Mouse (Mus musculus): ENCODE measurements around the gene Akap10. TPM values are rescaled to one million over a fixed set of nuclear protein-coding genes. Genes with fewer than 3 reads are reported as not detected.

Akap10 gene
- total RNA-seq, 2 experiments from 2014 or later, result 14.1 to 14.5 TPM

DNA sequence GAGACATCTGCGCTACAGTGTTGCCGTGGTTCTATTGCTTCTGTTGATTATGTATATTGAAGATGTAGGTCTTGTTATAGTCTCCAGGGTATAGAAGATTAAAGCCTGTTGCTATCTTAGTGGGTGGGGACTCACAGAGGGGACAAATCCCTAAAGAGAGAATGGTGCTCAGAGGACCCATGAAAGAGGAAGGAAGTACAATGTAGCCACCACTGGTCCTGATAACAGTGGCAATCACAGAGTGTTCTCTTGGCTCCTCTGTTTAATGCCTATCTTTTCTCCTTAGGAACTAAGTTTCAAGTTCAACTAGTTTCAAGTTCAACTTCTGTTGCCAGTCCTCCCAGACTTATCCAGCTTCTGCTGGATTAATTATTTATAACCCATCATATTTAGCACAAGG lies 12.9 kb upstream of the Akap10 start:
- intact Hi-C loops (cut with DNase I), result no loop called here
- DNase-seq (ENCODE audit: low spot score), result no peak

DNA sequence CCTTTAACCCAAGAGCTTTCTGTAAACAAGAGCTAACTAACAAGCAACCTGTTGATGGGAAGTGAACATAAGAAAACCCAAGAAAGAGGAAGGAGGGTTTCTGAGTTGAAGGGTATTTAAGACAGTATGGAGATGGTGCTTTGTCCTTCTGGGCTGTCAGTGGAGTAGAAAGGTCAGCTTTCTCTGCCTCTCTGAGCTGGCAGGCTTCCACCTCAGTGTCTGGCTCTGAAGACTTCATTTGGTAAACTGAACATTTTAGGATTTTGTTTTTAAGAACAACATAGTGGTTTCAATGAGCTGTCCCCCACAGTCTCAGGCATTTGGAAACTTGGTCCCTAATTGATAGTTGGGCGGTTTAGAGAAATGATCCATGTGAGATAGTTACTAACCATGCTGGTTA lies 7.7 kb upstream of the Akap10 start:
- intact Hi-C loops (cut with DNase I), result loop anchor here (10.0 kb wide), 1 partner anchor 617 kb away; the partner anchor contains the start of gene Ubb
- no peak for DNase-seq (ENCODE audit: low spot score)

GRCm38 (mm10) chr11:61930640-61931586 lies 861 bp upstream of the Akap10 start:
- no peak for DNase-seq (ENCODE audit: low spot score)
- intact Hi-C loops (cut with DNase I), result loop anchor here (10.0 kb wide), 1 partner anchor 624 kb away; the partner anchor contains the start of gene Ubb

DNA sequence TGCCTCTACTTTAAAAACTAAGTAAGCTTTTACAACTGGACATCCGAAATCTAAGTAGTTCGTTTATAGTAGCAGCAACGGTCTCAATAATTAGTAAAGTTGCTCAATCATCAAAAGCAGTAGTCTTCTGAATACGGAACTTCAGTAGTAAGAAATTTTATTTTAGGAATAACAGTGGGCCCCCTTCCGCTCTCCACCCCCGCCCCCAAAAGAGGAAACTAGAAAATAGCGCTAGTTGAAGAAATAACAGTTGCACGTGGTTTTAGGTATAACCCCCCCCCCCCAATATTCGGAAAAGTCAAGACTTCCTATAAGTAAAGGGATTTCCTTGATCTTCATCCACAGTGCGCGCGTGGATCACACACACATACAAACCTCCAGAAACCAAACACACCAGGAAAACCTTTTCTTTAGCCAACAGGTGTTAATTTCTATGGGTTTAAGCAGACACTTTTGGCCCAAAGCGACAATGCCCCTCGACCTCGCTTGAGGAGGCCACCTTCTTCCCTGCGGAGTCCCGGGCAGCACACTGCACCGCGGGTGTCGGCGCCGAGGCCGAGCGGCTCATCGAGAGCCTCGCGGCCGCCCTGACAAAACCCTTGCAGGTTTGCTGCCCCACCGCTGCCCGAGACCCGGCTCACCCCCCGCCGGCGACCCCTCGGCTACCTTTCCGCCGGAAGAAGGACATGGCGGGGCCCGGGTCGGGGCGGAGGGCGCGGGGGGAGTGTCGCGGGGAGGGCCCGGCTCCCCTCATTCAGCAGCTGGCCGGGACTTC lies 542 bp downstream of the Akap10 start:
- intact Hi-C loops (cut with DNase I), result loop anchor here (10.0 kb wide), 1 partner anchor 625 kb away; the partner anchor contains the start of gene Ubb
- DNase-seq (ENCODE audit: low spot score), result no peak

DNA sequence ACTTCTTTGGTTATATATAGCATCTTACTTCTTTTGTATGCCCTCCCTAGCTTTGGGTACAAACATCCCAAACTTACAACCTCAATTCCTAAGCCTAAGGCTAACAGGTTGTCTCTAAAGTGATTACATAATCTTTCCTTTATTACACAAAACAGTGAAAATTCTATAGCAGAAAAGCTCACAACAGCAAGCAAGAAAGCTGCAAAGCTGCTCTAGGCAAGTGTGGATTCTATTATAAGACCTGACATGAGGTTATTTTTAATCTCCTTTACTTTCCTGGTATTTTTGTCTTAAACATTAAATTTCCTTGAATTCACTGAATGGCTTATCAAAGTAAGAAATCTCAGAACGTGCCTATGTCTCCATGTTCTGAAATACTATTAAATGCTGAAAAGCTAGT lies 6.7 kb downstream of the Akap10 start:
- no peak for DNase-seq (ENCODE audit: low spot score)
- intact Hi-C loops (cut with DNase I), result no loop called here

- no peak for DNase-seq (ENCODE audit: low spot score)
- intact Hi-C loops (cut with DNase I), result no loop called here
Measured at GRCm38 (mm10) chr11:61919702-61920101, 10.3 kb downstream of the Akap10 start.

GRCm38 (mm10) chr11:61908315-61908714 lies 21.7 kb downstream of the Akap10 start:
- intact Hi-C loops (cut with DNase I), result no loop called here
- no peak for DNase-seq (ENCODE audit: low spot score)

DNA sequence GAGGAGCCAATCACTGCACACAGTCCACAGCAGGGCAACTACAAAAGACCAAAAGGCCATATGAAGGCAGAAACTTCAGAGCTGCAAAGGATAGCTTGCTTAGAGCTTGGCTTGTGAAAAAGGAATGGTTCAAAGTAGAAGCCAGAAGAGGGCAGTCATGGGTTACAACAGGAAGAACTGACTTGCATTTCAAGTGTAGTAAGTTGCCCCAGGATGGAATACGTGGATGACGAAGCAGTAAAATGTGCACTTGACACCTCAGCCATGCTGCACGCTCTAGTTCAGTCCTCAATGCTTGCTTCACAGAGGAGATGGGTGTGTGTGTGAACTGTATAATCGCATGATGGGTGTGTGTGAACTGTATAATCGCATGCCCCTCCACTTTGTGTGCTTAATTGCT lies 47.9 kb downstream of the Akap10 start:
- intact Hi-C loops (cut with DNase I), result no loop called here
- no peak for DNase-seq (ENCODE audit: low spot score)

GRCm38 (mm10) chr11:61879921-61880320 lies 50.1 kb downstream of the Akap10 start:
- DNase-seq (ENCODE audit: low spot score), result no peak
- intact Hi-C loops (cut with DNase I), result no loop called here

- DNase-seq (ENCODE audit: low spot score), result no peak
- intact Hi-C loops (cut with DNase I), result no loop called here
Measured at GRCm38 (mm10) chr11:61871881-61872280, 58.2 kb downstream of the Akap10 start.

DNA sequence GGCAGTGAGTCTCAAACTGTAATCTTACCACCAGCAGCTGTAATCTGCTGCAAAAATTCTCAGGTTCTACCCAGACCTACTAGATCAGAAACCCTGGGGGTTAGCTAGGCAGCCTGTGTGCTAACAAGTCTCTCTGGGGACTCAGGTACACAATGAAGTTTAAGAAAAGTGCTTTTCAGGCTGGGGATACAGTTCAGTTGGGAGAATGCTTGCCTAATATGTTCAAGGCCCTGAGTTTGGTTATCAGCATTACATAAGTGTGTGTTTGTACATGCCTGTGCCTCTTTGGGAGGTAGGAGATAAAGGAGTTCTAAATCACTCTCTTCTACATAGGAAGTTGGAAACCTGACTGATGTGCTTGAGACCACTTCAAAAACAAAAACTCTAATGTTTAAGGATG lies 63.2 kb downstream of the Akap10 start:
- intact Hi-C loops (cut with DNase I), result no loop called here

GRCm38 (mm10) chr11:61861781-61862547 lies 68.1 kb downstream of the Akap10 start:
- intact Hi-C loops (cut with DNase I), result no loop called here
- DNase-seq (ENCODE audit: low spot score), result no peak

More for the DNA sequence above, 63.2 kb downstream of the Akap10 start:
- no peak for DNase-seq (ENCODE audit: low spot score)

DNA sequence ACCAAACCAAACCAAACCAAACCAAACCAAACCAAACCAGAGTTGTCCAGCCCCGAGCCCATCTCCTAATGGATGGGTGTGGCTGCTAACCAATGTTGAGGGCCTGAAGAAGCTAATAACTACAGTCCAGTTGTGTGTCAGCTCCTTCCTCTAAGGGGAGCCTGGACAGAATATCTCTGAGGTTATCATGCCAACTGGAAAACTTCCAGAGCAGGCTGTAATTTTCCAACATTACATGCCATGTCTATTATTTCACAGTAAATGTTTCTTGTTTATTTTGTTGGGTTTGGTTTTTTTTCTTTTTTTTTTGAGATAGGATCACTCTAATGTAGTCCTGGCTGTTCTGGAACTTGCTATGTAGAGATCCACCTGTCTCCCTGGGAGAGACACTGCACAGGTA lies 70.7 kb downstream of the Akap10 start:
- no peak for DNase-seq (ENCODE audit: low spot score)
- intact Hi-C loops (cut with DNase I), result no loop called here

GRCm38 (mm10) chr11:61855539-61855938 lies 74.5 kb downstream of the Akap10 start:
- no peak for DNase-seq (ENCODE audit: low spot score)
- intact Hi-C loops (cut with DNase I), result no loop called here

GRCm38 (mm10) chr11:61854988-61855411 lies 75.1 kb downstream of the Akap10 start, which contains the start of gene Ulk2:
TSS of gene Ulk2 (minus strand) at chr11:61855073.
- intact Hi-C loops (cut with DNase I), result no loop called here
- peak; percentile 86 for DNase-seq (ENCODE audit: low spot score)

- intact Hi-C loops (cut with DNase I), result no loop called here
Measured at GRCm38 (mm10) chr11:61854211-61854987, 75.7 kb downstream of the Akap10 start.

GRCm38 (mm10) chr11:61853659-61854058 lies 76.4 kb downstream of the Akap10 start:
- intact Hi-C loops (cut with DNase I), result no loop called here

More at GRCm38 (mm10) chr11:61854211-61854987, 75.7 kb downstream of the Akap10 start:
- peak; percentile 69 for DNase-seq (ENCODE audit: low spot score)

GRCm38 (mm10) chr11:61852916-61853315 lies 77.1 kb downstream of the Akap10 start:
- intact Hi-C loops (cut with DNase I), result no loop called here

More at GRCm38 (mm10) chr11:61853659-61854058, 76.4 kb downstream of the Akap10 start:
- DNase-seq (ENCODE audit: low spot score), result no peak

DNA sequence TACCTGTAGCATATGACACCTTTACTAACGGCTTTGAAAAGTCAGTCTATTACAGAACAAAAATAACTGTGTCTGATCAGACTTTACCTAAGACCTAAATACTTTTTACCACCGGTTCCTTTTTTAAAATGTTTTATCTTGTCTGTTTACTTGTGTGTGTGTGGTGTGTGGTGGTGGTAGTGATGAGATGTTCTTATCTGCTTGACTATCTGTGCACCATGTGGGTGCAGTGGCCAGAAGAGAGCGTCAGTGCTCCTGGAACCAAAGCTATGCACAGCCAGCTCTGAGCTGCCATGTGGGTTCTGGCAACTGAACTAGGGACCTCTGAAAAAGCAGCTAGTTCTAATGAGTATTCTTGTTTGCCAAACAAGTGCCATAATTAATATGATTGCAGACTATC lies 78.9 kb downstream of the Akap10 start:
- intact Hi-C loops (cut with DNase I), result no loop called here
- DNase-seq (ENCODE audit: low spot score), result no peak

More at GRCm38 (mm10) chr11:61852916-61853315, 77.1 kb downstream of the Akap10 start:
- DNase-seq (ENCODE audit: low spot score), result no peak
